Mouse (Mus musculus) embryonic fibroblast, embryonic 13.5 days (primary cell): ENCODE results near the gene Taok1.

ENCODE experiments used
- CTCF ChIP-seq: IDR thresholded peaks from 2 replicates; pipeline ENCODE4 v1.5.1; 2011; ENCODE audit warnings: mild to moderate bottlenecking, control low read depth, low read length, moderate library complexity, borderline replicate concordance; ENCODE audit not compliant: insufficient read depth
- POLR2A ChIP-seq: IDR thresholded peaks from 2 replicates; pipeline ENCODE4 v1.6.1; 2011; ENCODE audit warnings: low read depth, mild to moderate bottlenecking, control low read depth, low read length, moderate library complexity

- TF ChIP-seq CTCF (no peak), POLR2A (no peak)
These were observed 76.8 kb downstream of the Taok1 start for GRCm38 (mm10) chr11:77530862-77531261.
